Mouse (Mus musculus) liver, embryonic 12.5 days (tissue): ENCODE results near the gene Nxnl1. TPM values are rescaled to one million over a fixed set of nuclear protein-coding genes. Genes with fewer than 3 reads are reported as not detected.

ENCODE experiments used
- ATAC-seq: fragments of 200-750 bp; cut with Nextera tagmentation; 2 replicates; pipeline ENCODE4 v1.8.0; 2017; ENCODE audit warnings: moderate number of reproducible peaks, mild to moderate bottlenecking, moderate library complexity
- H3K27ac ChIP-seq: fragments of 300-500 bp; sonication (generic); 2 replicates; pipeline ENCODE4 v1.5.1; 2016; ENCODE audit warnings: mild to moderate bottlenecking
- H3K27me3 ChIP-seq: fragments of 300-500 bp; sonication (generic); replicated peaks from 2 replicates; pipeline ENCODE4 v1.6.1; 2016; ENCODE audit warnings: mild to moderate bottlenecking, moderate library complexity
- H3K36me3 ChIP-seq: fragments of 300-500 bp; sonication (generic); 2 replicates; pipeline ENCODE4 v1.6.1; 2016; ENCODE audit warnings: mild to moderate bottlenecking, moderate library complexity
- H3K4me1 ChIP-seq: fragments of 300-500 bp; sonication (generic); 2 replicates; pipeline ENCODE4 v1.6.1; 2016
- H3K4me2 ChIP-seq: fragments of 300-500 bp; sonication (generic); 2 replicates; pipeline ENCODE4 v1.6.1; 2016; ENCODE audit warnings: mild to moderate bottlenecking, moderate library complexity
- H3K4me3 ChIP-seq: fragments of 300-500 bp; sonication (generic); 2 replicates; pipeline ENCODE4 v1.5.1; 2016; ENCODE audit warnings: mild to moderate bottlenecking, moderate library complexity
- H3K9ac ChIP-seq: fragments of 300-500 bp; sonication (generic); 2 replicates; pipeline ENCODE4 v1.6.1; 2016; ENCODE audit warnings: mild to moderate bottlenecking, moderate library complexity
- H3K9me3 ChIP-seq: fragments of 300-500 bp; sonication (generic); replicated peaks from 2 replicates; pipeline ENCODE4 v1.6.1; 2016; ENCODE audit warnings: mild to moderate bottlenecking, moderate library complexity
- WGBS: fragments of 180-500 bp; shearing (Covaris S2); methylation state at CpG from one replicate; pipeline ENCODE4 v1.1.7; 2016; ENCODE audit not compliant: insufficient replicate concordance; 5-methylcytosine and 5-hydroxymethylcytosine counted together
- polyA plus RNA-seq: library from polyadenylated mRNA; unstranded; fragments of >200 nt; fragmentation: Nextera tagmentation; extraction: Ambion mirVana; gene quantifications from 2 replicates; pipeline ENCODE4 v1.2.1, GENCODE M21; 2016

Nxnl1 gene
- 0.32 and 0.36 TPM in 2 replicates for polyA plus RNA-seq

DNA sequence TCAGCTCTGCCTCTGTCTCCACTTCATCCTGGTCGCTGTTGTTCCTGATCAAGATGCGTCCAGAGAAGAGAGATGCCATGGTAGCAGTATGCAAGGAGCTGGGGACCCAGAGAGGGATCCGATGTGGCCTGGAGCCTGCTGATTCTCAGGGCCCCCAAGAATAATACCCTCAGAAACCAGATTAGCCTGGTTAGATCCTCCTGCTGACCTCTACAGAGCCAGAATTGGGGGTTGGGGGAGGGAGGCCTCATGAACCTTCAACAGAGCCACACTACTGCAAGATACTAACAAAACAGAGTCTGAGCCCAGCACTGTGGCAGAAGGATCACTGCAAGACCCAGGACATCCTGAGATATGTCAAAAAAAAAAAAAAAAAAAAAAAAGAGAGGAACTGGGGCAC is at the start of gene Nxnl1:
Gene Nxnl1, minus strand, starts transcription at position 101 of the 400 bp plus-strand sequence.
- Histone ChIP-seq H3K4me2 (no peak within 1 kb of the TSS), H3K27ac (no peak within 1 kb of the TSS), H3K36me3 (no peaks in the 10 kb centered on the region), H3K9me3 (peaks cover 8% of the 10 kb centered on the region), H3K9ac (no peak within 1 kb of the TSS), H3K27me3 (peaks cover 84% of the 10 kb centered on the region), H3K4me3 (no peak within 1 kb of the TSS), H3K4me1 (peaks cover 36% of the 10 kb centered on the region)
- ATAC-seq: no peak
- 66% methylated on average over 3 of the region's 3 CpGs for WGBS

DNA sequence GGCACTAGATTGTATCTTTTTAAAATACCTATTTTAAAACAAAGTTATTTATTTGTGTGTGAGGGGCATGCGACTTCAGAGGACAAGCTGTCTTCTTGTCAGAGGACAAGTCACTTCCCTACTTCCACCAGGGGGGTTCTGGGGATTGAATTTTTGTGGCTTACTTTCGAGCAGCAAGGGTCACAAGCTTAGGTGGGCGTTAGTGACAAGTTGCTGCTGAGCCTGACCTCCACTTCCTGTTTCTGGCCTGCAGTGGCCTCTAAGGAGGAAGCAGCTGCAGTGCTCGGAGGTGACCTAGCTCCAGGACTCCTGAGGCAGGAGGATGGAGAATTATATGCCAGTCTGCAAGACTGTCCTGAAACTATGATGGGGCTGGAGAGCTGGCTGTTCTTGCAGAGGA is 47.0 kb upstream of the Nxnl1 start:
- Histone ChIP-seq H3K4me2 (no peak overlapping the region), H3K4me1 (peaks cover 38% of the 10 kb centered on the region), H3K36me3 (peaks cover 59% of the 10 kb centered on the region), H3K9ac (no peak overlapping the region), H3K4me3 (no peak overlapping the region), H3K27me3 (no peaks in the 10 kb centered on the region), H3K27ac (no peak overlapping the region), H3K9me3 (no peaks in the 10 kb centered on the region)
- 40% methylated on average over 4 of the region's 4 CpGs for WGBS
- ATAC-seq: no peak

DNA sequence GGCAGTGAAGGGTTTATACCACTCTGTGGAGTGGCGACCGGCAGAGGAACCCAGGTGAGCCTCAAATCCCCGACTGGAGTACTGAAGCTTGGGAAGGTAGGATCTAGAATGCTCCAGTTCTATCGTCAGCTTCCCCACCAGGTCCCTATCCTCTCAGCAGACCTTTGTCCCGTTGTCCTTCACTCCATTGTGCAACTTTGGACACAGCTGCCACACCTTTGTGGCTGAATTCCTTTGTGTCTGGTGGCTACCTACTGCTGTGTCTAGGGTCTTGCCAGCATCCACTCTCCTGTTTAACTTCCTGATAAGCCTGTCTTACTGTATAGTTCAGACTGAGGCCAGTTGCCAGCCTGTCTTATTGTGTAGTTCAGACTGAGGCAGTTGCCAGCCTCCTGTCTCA is 45.7 kb upstream of the Nxnl1 start:
- Histone ChIP-seq H3K27me3 (no peaks in the 10 kb centered on the region), H3K4me1 (peaks cover 38% of the 10 kb centered on the region), H3K4me3 (peak overlapping the region; percentile 89), H3K9me3 (no peaks in the 10 kb centered on the region), H3K4me2 (peak overlapping the region; percentile 99), H3K27ac (no peak overlapping the region), H3K36me3 (peaks cover 47% of the 10 kb centered on the region), H3K9ac (peak overlapping the region; percentile 89)
- 44% methylated on average over 5 of the region's 5 CpGs for WGBS
- ATAC-seq: no peak

DNA sequence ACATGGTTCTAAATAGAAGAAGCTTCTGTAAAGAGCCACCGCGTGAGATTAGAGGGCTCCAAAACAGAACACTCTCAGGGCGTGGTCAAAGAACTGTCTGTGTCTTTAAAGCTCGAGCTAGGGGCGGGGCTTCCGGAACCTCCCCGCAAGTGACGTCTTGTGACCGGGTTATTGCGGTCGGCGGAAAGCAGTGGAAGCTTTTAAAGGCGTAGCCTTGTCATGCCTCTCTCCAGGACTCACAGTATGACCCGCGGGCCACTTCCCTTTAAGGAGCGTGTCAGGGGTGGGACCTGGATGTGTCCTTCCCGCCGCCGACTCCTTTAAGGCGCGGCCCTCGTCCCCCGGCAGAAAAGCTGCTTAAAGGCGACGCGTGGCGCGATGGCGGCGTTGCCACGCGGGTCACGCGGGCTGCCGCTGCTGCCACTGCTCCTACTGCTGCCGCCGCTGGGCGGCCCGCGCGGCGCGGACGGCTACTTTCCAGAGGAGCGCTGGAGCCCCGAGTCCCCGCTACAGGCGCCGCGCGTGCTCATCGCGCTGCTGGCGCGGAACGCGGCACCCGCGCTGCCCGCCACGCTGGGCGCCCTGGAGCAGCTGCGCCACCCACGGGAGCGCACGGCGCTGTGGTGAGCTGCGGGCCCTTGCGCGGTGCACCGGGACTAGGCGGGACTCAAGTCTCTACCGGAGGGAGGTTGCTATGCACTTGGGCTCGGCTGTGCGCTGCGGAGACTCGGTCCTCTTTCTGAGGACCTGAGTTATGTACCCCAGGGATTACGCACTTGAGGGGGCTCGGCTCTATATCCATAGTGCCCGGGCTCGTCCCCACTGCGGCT is 44.6 kb upstream of the Nxnl1 start, which contains the start of gene Colgalt1:
Gene Colgalt1, plus strand, starts transcription at position 177 of the 830 bp plus-strand sequence.
- H3K27ac ChIP-seq: peak within 1 kb of the TSS; percentile 88

DNA sequence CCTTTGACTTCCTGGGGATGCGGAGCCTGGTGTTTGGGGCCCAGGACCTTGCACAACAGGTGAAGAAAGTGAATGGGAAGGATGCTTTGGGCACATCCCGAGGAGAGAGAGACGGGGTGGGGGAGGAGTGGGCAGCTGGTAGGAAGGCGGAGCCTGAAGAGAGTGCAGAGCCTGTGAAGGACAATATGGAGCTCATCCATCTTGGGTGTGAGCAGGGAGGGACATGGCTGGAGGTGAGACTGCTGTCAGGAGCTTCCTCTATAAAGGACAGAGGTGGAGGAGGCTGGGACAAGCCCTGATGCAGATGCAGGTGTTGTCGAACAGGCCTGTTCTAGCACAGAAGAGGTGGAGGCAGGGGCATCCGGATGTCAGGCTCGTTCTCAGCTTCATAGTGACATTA is 37.6 kb upstream of the Nxnl1 start:
- peaks cover 57% of the 10 kb centered on the region for H3K27me3 ChIP-seq
- no peak overlapping the region for H3K9ac ChIP-seq
- peaks cover 2% of the 10 kb centered on the region; the same call in 1 of the 2 replicates for H3K36me3 ChIP-seq
- 63% methylated on average over 7 of the region's 7 CpGs for WGBS
- no peak overlapping the region for H3K4me2 ChIP-seq
- no peak overlapping the region for H3K27ac ChIP-seq
- no peak overlapping the region for H3K4me3 ChIP-seq
- ATAC-seq: no peak
- H3K4me1 ChIP-seq: peaks cover 21% of the 10 kb centered on the region
- no peaks in the 10 kb centered on the region for H3K9me3 ChIP-seq

More for the DNA sequence above, 44.6 kb upstream of the Nxnl1 start, which contains the start of gene Colgalt1:
- H3K9ac ChIP-seq: peak within 1 kb of the TSS; percentile 89
- peak within 1 kb of the TSS; percentile 89 for H3K4me3 ChIP-seq
- under 1% methylated on average over 77 of the region's 82 CpGs for WGBS
- H3K4me1 ChIP-seq: peaks cover 42% of the 10 kb centered on the region
- ATAC-seq: peak; percentile 99
- peak within 1 kb of the TSS; percentile 99 for H3K4me2 ChIP-seq
- H3K9me3 ChIP-seq: no peaks in the 10 kb centered on the region
- H3K27me3 ChIP-seq: no peaks in the 10 kb centered on the region
- peaks cover 36% of the 10 kb centered on the region for H3K36me3 ChIP-seq

DNA sequence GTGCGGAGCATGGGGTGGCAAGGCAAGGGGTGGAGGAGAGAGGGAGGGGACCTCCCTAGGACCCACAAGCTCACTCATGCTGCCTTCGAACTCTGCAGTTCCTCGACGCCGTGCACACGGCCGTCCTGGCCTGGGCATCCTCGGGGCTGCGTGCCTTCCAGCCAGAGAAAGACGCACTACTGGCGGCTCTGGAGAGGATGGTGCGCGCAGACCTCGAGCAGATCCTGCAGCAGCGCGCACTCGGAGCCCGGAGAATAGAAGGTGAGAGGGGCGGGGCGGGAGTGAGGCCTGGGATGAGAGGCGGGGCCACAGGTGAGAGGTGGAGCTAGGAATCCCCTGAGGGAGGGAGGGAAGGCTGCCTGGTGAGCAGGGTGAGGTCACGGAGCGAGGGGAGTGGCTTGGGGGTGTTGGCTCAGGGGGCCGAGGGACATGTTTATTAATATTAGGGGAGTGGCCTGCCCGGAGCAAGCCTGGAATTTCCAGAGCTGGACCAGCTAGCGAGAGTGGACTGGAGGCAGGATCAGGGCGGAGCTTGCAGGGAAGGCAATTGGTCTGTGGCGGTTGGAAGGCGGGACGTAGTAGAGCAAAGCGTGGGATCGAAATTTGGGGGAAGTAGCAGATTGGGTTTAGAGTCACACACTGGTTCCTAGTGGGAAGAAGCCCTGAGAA is 36.4 kb upstream of the Nxnl1 start:
- Histone ChIP-seq H3K4me2 (peak overlapping the region; percentile 58), H3K4me3 (peak overlapping the region; percentile 33), H3K4me1 (peaks cover 20% of the 10 kb centered on the region), H3K36me3 (peaks cover 2% of the 10 kb centered on the region; the same call in 1 of the 2 replicates), H3K9me3 (no peaks in the 10 kb centered on the region), H3K9ac (no peak overlapping the region), H3K27me3 (peaks cover 57% of the 10 kb centered on the region), H3K27ac (no peak overlapping the region)
- WGBS: 6% methylated on average over 32 of the region's 32 CpGs
- ATAC-seq: peak; percentile 33; the same call in 1 of the 2 replicates

DNA sequence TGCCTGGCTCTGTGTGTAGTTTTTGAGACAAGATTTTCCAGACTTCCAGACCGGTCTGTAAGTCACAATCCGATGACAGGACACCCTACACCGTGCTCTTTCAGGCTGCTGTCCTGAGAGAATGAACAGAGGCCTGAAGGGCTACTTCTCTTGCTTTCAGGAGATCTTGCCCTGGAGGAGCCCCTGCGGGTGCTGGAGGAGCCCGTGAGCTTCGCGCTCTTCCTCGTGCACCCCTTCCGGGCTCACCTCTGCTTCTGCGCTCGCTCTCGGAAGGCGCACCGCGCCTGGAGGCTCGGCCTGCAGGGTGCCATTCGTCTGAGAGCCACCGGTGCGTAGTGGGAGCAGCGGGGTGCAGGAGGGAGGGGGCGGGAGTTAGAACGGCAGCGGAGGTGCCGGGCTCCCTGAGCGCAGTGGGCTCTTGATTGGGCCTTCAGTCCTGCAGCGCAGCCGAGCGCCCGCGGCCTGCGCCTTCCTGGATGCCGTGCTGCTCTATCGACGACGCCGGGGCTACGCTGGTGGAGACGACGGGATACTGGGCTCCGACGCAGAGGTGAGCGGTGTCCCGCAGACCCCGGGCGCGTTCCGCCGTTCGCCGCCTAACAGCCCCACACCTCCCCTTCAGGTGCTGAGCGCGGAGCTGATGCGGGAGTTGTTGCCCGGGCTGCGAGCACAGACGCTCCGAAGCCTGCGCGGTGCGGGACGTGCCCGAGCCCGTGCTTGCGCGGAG is 35.7 kb upstream of the Nxnl1 start:
- Histone ChIP-seq H3K4me1 (peaks cover 21% of the 10 kb centered on the region), H3K4me2 (peak overlapping the region; percentile 58), H3K36me3 (peaks cover 2% of the 10 kb centered on the region; the same call in 1 of the 2 replicates), H3K4me3 (peak overlapping the region; percentile 33), H3K9me3 (no peaks in the 10 kb centered on the region), H3K27ac (no peak overlapping the region), H3K9ac (no peak overlapping the region), H3K27me3 (peaks cover 60% of the 10 kb centered on the region)
- WGBS: 4% methylated on average over 65 of the region's 65 CpGs
- ATAC-seq: no peak

DNA sequence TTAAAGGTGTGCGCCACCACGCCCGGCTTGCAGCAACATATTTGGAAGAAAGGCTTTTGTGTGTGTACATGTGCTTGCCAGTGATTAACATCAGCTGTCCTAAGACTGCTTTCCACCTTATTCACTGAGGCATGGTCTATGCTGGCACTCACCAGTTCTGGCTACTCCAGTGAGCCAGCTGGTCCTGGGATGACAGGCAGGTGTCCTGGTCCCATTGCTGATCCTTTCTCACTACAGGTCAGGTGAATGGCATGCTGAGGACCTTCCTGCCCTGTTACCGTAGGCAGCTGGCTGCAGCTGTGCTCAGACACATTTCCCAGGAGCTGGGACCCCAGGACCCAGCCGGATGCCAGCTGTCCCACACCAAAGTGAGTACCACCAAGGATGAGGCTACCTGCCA is 32.4 kb upstream of the Nxnl1 start:
- Histone ChIP-seq H3K27ac (no peak overlapping the region), H3K4me1 (peaks cover 43% of the 10 kb centered on the region), H3K4me3 (no peak overlapping the region), H3K4me2 (no peak overlapping the region), H3K27me3 (peaks cover 47% of the 10 kb centered on the region), H3K9ac (no peak overlapping the region), H3K36me3 (peaks cover 15% of the 10 kb centered on the region), H3K9me3 (no peaks in the 10 kb centered on the region)
- ATAC-seq: no peak
- WGBS: 69% methylated on average over 5 of the region's 5 CpGs

DNA sequence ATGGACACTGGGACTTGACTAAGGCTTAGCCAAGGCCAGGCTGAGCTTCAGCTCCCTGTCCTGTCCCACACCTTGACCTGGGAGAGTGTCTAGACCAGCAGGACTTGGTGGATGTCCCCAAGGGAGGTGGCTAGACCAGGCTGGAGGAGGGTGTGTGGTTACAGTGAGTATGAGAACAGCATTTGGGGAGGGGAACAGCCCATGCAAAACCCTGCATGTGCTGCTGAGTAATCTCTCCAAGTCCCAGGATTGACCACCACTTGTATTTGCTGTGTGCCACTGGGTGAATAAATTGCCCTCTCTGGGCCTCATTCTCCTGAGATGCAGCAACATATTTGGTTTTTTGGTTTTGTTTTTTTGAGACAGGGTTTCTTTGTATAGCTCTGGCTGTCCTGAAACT is 32.0 kb upstream of the Nxnl1 start:
- Histone ChIP-seq H3K4me1 (peaks cover 47% of the 10 kb centered on the region), H3K9me3 (no peaks in the 10 kb centered on the region), H3K9ac (no peak overlapping the region), H3K36me3 (peaks cover 16% of the 10 kb centered on the region), H3K27me3 (peaks cover 42% of the 10 kb centered on the region), H3K4me2 (no peak overlapping the region), H3K27ac (no peak overlapping the region), H3K4me3 (no peak overlapping the region)
- ATAC-seq: no peak

DNA sequence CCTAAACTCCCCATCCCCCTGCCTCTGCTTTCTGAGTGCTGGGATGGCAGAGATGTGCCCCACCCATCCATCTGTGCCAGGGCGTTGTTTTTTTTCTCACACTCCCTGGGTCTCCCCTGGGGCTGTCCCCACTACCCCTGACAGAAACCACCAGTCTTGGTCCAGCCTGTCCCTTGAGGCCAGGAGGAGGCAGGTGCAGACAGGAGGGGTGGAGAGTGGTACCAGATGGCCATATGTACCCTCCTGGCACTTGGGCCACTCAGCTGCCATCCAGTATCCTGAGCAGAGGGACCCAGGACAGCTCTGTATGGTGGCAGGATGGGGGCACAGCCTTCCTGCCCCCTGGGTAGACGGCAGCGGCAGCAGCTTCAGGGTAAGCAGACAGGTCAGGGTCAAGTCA is 31.1 kb upstream of the Nxnl1 start, which contains the start of gene Fam129c:
Gene Fam129c, plus strand, starts transcription at position 198 of the 400 bp plus-strand sequence.
- Histone ChIP-seq H3K9ac (no peak within 1 kb of the TSS), H3K9me3 (no peaks in the 10 kb centered on the region), H3K4me2 (no peak within 1 kb of the TSS), H3K4me3 (no peak within 1 kb of the TSS), H3K36me3 (peaks cover 16% of the 10 kb centered on the region), H3K4me1 (peaks cover 47% of the 10 kb centered on the region), H3K27me3 (peaks cover 33% of the 10 kb centered on the region), H3K27ac (no peak within 1 kb of the TSS)
- 76% methylated on average over 3 of the region's 3 CpGs for WGBS
- ATAC-seq: no peak

DNA sequence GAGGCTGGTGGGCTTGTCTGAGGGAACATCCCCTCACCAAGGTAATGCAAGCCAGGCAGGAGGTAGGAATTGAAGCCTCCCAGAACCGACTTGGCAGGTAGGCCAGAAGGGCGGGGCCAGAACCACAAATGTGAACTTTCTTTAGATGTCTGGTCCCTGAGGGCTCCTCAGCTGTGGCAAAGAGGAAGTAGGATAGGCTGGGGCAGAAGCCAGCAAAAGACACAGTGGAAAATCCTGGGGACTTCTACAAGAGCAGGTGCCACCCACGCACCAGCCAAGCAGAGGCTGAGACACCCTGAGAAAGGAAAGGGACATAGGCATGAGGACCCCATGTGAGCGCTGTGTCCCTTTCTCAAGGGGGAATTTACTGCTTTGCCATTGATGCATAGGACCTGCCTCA is 30.4 kb upstream of the Nxnl1 start:
- H3K4me3 ChIP-seq: no peak overlapping the region
- no peak for ATAC-seq
- 63% methylated on average over 4 of the region's 4 CpGs for WGBS
- H3K9me3 ChIP-seq: no peaks in the 10 kb centered on the region
- no peak overlapping the region for H3K27ac ChIP-seq
- peaks cover 41% of the 10 kb centered on the region for H3K4me1 ChIP-seq
- H3K36me3 ChIP-seq: peaks cover 16% of the 10 kb centered on the region
- H3K9ac ChIP-seq: no peak overlapping the region
- H3K4me2 ChIP-seq: no peak overlapping the region
- peaks cover 26% of the 10 kb centered on the region for H3K27me3 ChIP-seq
